Mouse (Mus musculus) lung, postnatal 36 days (tissue): Measurements from ENCODE around the gene Pear1.

Experiments used
- DNase-seq: peaks from one replicate; pipeline ENCODE4 v3.0.0; 2022; ENCODE audit warnings: mixed read lengths

The Pear1 gene

GRCm38 (mm10) chr3:87724556-87724955 is 99.5 kb downstream of the Pear1 start:
- DNase-seq, result no peak

GRCm38 (mm10) chr3:87718525-87718924 is 105.6 kb downstream of the Pear1 start:
- DNase-seq, result no peak
